Mouse (Mus musculus) cerebellum, adult 11 months (tissue): ENCODE data around the gene Rpap3.
A peak's percentile ranks its signal among the peaks of the same experiment; 100 is the strongest.

ENCODE experiments used
- DNase-seq: peaks from one replicate; pipeline ENCODE4 v3.0.0; 2022

The Rpap3 gene

GRCm38 (mm10) chr15:97728804-97729203 lies 23.2 kb upstream of the Rpap3 start:
- DNase-seq: no peak

DNA sequence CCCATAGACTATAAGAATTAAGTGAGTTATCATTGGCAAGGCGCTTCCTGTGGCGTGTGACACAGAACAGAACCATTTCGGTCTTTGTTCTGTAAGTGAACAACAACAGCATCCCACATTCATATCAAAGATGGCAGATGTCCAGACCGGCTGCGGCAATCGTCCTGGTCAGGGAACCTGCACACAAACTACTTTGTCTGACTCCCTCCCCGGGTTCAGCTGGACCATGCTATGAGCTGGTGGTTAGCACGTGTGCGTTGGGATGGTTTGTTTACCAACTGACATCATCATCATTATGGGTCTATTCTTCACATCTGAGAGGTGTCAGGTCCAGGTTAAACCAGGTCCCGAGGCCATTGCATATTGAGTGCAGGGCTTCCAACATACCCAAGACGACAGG lies 22.8 kb upstream of the Rpap3 start:
- DNase-seq: no peak

DNA sequence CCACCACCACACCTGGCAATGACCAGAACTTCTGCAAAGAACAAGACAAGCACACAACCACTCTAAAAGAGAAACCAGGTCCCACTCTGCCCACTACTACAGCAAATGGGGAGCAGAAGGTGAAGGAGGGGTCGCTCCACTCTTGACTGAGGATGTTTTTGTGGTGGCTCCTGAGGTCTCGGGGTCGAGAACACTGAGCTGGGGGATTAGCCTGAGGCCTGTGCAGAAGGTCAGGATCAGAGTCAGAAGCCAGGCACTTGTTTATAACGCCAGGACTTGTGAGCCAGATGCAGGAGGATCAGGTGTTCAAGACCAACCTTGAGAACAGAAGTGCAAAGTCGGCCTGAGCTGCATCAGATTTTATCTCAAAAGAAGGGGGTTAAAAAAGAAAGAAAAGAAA lies 21.9 kb upstream of the Rpap3 start:
- no peak for DNase-seq

- no peak for DNase-seq
These were observed 21.4 kb upstream of the Rpap3 start for GRCm38 (mm10) chr15:97727048-97727447.

- DNase-seq: no peak
These were observed 20.7 kb upstream of the Rpap3 start for GRCm38 (mm10) chr15:97726310-97726709.

GRCm38 (mm10) chr15:97725198-97725785 lies 19.7 kb upstream of the Rpap3 start:
- DNase-seq: no peak

- DNase-seq: no peak
These were observed 18.9 kb upstream of the Rpap3 start for GRCm38 (mm10) chr15:97724346-97725197.

- peak; percentile 28 for DNase-seq
These were observed 18.1 kb upstream of the Rpap3 start for GRCm38 (mm10) chr15:97723536-97724345.

DNA sequence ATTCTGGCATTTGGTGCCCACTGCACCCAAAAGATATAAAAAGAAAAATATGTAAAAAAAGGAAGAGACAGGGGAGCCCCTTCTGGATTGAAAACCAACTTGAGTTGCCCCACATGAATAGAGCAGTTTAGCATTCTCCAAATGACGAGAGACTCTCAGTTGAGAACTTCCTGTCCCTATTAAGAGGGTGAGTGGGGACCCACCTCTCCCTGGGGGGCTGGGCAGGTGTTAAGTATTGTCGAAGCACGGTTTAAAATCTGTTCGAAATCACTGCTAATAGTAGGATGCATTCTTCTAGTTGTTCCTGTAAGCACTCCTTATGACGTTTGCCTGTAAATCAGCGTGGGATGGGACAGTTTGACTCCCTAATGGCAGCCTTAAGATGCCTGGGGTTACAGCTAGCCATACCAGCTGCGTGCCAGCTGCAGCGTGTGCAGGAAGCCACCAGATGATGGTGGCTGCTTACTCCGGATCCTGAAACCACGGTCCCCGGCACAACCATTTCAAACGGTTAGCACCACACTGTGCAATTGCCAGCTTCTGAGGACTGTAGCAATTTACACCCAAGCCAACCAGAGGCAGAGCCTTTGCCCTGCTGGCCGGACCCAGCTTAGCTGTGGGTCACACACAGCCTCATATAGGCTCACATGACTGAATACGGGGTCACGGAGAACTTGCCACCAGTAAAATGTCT lies 15.5 kb upstream of the Rpap3 start:
- no peak for DNase-seq

- DNase-seq: no peak
These were observed 14.5 kb upstream of the Rpap3 start for GRCm38 (mm10) chr15:97720026-97720675.

DNA sequence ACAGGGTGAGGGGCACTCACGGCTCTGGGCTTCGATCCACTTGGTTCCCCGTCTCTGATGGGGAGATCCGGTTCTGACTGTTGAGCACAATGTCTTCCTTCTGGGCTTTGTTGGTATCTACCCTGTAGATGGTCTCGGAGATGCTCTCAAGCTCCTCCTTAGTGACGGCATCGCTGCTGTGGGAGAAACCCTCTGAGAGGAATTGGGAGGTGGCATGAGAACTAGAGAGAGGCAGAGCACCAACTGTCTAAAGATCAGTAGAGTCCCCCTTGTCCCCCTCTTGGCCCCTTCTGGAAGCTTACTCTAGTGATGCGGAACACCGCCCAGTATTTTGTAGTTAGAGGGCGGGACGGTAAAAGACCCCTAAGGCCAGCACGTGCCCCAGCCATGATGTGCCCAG lies 13.9 kb upstream of the Rpap3 start:
- DNase-seq: no peak

DNA sequence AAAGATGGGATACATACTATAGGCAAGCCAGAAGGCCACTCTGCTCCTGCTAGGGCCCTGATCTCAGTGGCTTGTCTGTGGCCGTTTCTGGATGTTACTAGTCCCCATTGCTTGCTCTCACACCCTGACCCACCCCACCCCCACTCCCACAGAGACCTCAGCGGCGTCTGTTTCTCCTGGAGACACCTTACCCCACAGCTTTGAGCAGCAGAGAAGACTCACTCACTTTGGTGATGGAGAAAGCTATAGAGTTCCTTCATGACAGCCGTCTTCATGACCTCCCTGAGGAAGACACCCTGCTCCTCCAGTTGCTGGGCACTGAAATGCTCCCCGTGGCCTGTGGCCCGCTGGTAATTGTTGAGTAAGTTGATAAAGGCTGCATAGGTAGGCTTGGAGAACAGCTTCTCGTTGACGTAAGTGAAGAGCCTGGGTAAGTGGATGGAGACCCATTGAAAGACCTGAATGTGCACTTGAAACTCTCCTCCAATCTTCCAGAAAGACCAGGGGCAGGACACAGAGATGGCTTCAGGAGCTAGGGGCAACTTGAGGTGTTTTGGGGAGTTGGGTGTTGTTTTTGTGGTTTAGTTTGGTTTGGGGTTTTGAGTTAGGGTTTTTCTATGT lies 13.0 kb upstream of the Rpap3 start:
- no peak for DNase-seq

DNA sequence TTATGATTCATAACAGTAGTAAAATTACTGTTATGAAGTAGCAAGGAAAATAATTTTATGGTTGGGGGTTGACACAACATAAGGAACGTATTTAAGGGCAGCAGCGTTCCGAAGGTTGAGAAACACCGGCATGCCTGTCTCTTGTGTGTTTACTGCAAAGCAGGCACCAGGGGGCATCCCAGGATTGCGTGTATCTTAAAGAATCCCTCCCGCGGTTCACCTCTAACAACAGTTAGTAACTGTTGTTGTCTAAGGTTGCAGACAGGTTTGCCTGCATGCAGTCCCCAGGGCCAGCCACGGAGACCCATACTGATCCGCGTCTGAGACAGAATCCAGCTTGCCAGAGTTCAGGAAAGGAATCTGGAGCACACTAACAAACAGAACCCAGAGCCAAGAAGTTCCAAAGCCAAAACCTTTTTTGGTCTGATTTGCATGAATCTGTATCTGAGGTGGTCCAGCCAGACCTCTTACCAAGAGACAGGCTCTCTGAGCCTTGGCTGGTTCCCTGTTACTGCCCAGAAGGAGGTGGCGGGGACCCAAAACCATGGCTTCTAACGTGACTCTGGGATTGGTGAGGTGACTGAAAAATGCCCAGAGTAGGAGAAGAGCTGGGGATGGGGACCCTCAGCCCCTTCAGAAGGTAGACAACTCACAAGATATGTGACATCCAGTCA lies 12.4 kb upstream of the Rpap3 start:
- peak; percentile 14 for DNase-seq

GRCm38 (mm10) chr15:97716782-97717181 lies 11.2 kb upstream of the Rpap3 start:
- DNase-seq: no peak

GRCm38 (mm10) chr15:97715734-97716133 lies 10.1 kb upstream of the Rpap3 start:
- DNase-seq: no peak

- no peak for DNase-seq
These were observed 9.5 kb upstream of the Rpap3 start for GRCm38 (mm10) chr15:97715083-97715482.

DNA sequence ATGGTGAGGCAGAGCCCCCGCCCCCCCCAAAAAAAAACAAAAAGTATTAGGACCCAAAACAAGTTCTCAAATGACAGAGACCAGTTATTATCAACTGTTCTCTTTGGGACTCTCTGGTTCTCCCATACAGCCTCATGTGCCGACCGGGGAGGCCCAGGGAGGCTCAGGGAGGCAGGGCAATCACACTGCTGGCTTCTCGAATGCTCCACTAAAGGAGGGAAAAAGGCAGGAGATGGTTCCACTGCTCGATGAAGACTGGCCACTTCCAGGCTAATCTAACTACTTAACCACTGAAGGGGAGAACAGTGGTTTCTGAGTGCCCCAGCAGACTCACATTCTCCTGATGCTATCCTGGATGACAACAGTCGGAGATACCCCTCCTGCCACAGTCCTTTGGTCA lies 6.9 kb upstream of the Rpap3 start:
- DNase-seq: no peak

DNA sequence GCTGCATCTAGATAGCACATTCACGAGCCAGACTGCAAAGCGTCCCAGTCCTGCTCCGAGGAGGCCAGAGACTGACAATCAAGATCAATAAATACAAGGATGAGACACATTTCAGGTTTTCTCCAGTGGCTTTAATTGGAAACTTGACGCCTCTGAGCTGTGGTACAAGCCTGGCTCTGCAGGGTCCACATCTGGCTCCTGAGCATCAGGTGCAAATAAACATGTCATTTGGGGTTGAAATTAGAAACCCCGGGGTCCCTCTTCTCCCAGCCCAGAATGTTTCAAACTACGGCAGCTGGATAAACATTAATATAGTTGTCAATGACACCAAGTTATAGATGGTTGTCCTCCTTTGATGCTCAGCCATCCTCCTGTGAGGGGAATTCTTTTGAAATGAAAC lies 5.3 kb upstream of the Rpap3 start:
- no peak for DNase-seq

DNA sequence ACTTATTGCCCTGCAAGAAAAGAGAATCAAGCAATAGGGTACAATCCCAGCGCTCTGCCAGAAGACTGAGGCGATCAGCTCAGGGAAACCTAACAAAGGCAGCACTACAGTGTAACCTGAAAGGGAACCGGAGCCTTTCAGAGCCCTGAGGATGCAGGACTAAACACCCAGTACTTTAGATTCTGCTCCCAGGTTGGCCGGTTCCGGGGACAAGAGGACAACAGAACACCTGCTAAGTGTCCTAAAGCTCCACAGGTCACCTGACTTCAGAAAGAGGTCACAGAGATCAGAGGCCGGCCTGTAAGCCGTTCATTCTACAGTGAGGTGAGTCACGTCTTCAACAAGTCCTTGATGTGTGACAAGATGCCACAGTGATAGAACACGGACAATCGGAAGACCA lies 9.0 kb downstream of the Rpap3 start:
- no peak for DNase-seq

DNA sequence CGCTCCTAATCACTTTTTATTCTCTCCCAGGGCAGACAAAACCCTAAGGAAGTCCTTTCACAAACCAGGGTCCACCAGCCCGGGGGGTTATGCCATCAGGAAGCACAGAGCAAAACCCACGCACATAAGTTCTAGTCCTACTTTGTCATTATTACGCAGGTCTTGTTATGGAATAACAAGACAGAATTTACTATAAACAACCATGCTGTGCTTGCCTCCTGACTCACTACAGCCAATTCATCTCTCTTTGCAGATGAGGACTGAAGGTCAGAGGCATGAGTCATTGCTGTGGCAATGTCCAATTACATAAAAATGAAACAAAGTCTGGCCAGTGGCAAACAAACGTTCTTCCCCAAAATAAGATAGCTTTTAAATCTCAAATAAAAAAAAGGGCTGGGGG lies 12.2 kb downstream of the Rpap3 start:
- DNase-seq: no peak

GRCm38 (mm10) chr15:97684118-97684517 lies 21.5 kb downstream of the Rpap3 start:
- DNase-seq: no peak

GRCm38 (mm10) chr15:97682053-97682452 lies 23.6 kb downstream of the Rpap3 start:
- DNase-seq: no peak
